Mouse (Mus musculus) kidney, adult 2 months (tissue): ENCODE measurements around the gene Elmo1.

Experiments used
- CTCF ChIP-seq: fragments of 200-500 bp; conservative IDR thresholded peaks from 2 replicates; pipeline ENCODE4 v1.5.1; 2011; ENCODE audit warnings: low read depth, mild to moderate bottlenecking, control low read depth, low read length, moderate library complexity, mixed read lengths; ENCODE audit not compliant: insufficient read depth, insufficient read length
- POLR2A ChIP-seq: fragments of 200-500 bp; IDR thresholded peaks from one replicate; pipeline ENCODE4 v1.6.1; 2011; ENCODE audit warnings: low read depth, low read length, control low read depth

GRCm38 (mm10) chr13:20139060-20139459 is 48.7 kb downstream of the Elmo1 start:
- TF ChIP-seq POLR2A, result no peak
- TF ChIP-seq CTCF, result no peak
